Mouse (Mus musculus): Measurements from ENCODE around the gene Ubc.
"Not testable (repeated sequence)": the region's sequence is repeated elsewhere in the genome, so short reads cannot be mapped to it uniquely, and the experiment has no call there.

The Ubc gene

GRCm38 (mm10) chr5:125389579-125390441 is at the start of gene Ubc:
Gene Ubc (minus strand): TSS chr5:125390202.
- peak; percentile 93 to 96 for DNase-seq

- peak in 1 of 2 experiments; percentile 42 for DNase-seq
Measured at GRCm38 (mm10) chr5:125434347-125434746, 44.3 kb upstream of the Ubc start.

- peak; percentile 96 to 97 for DNase-seq
Measured at GRCm38 (mm10) chr5:125433793-125434337, 43.9 kb upstream of the Ubc start, which contains the start of gene Dhx37. Gene Dhx37 (minus strand): TSS chr5:125434121.

GRCm38 (mm10) chr5:125432324-125432723 is 42.3 kb upstream of the Ubc start:
- not testable (repeated sequence) for DNase-seq

- no peak for DNase-seq
Measured at GRCm38 (mm10) chr5:125426343-125426742, 36.3 kb upstream of the Ubc start.

GRCm38 (mm10) chr5:125425698-125426276 is 35.8 kb upstream of the Ubc start:
- DNase-seq = no peak

GRCm38 (mm10) chr5:125419124-125419523 is 29.1 kb upstream of the Ubc start:
- DNase-seq = no peak

- peak; percentile 68 to 72 for DNase-seq
Measured at GRCm38 (mm10) chr5:125418636-125419035, 28.6 kb upstream of the Ubc start.

- no peak for DNase-seq
Measured at GRCm38 (mm10) chr5:125416183-125416582, 26.2 kb upstream of the Ubc start.

GRCm38 (mm10) chr5:125413763-125414162 is 23.8 kb upstream of the Ubc start:
- DNase-seq = no peak

GRCm38 (mm10) chr5:125412536-125412935 is 22.5 kb upstream of the Ubc start:
- DNase-seq = not testable (repeated sequence)

- peak; percentile 87 to 92 for DNase-seq
Measured at GRCm38 (mm10) chr5:125411972-125412530, 22.0 kb upstream of the Ubc start.

- peak; percentile 51 to 62 for DNase-seq
Measured at GRCm38 (mm10) chr5:125409348-125410090, 19.5 kb upstream of the Ubc start.

- DNase-seq = peak; percentile 89 to 90
Measured at GRCm38 (mm10) chr5:125408842-125409241, 18.8 kb upstream of the Ubc start.

GRCm38 (mm10) chr5:125407910-125408575 is 18.0 kb upstream of the Ubc start:
- peak in 1 of 2 experiments; percentile 30 for DNase-seq

GRCm38 (mm10) chr5:125407020-125407830 is 17.2 kb upstream of the Ubc start:
- peak in 1 of 2 experiments; percentile 22 for DNase-seq

- DNase-seq = peak; percentile 76 to 84
Measured at GRCm38 (mm10) chr5:125406322-125407016, 16.5 kb upstream of the Ubc start.

- DNase-seq = peak; percentile 92 to 96
Measured at GRCm38 (mm10) chr5:125405546-125406248, 15.7 kb upstream of the Ubc start.

GRCm38 (mm10) chr5:125404903-125405545 is 15.0 kb upstream of the Ubc start:
- peak; percentile 72 to 76 for DNase-seq

Measured in cerebellum, postnatal 10 days (tissue).